Mouse (Mus musculus) retina, postnatal 7 days (tissue): ENCODE data around the gene Gm11111.
"Not testable (repeated sequence)": the region's sequence is repeated elsewhere in the genome, so short reads cannot be mapped to it uniquely, and the experiment has no call there.

Experiments
- DNase-seq: peaks from one replicate; pipeline ENCODE4 v3.0.0-alpha.2; 2012; ENCODE audit warnings: low read depth, low spot score

The Gm11111 gene

GRCm38 (mm10) chr5:98552395-98552794, at the start of gene Gm11111:
Gene Gm11111, plus strand, starts transcription at chr5:98552695.
- DNase-seq: no peak

- no peak for DNase-seq
Observed at GRCm38 (mm10) chr5:98516214-98516613, 36.3 kb upstream of the Gm11111 start.

GRCm38 (mm10) chr5:98520118-98520517, 32.4 kb upstream of the Gm11111 start:
- no peak for DNase-seq

GRCm38 (mm10) chr5:98522270-98522977, 30.1 kb upstream of the Gm11111 start:
- no peak for DNase-seq

- DNase-seq: no peak
Observed at GRCm38 (mm10) chr5:98523050-98523449, 29.4 kb upstream of the Gm11111 start.

GRCm38 (mm10) chr5:98523783-98524182, 28.7 kb upstream of the Gm11111 start:
- no peak for DNase-seq

GRCm38 (mm10) chr5:98541333-98541732, 11.2 kb upstream of the Gm11111 start:
- no peak for DNase-seq

GRCm38 (mm10) chr5:98550285-98550684, 2.2 kb upstream of the Gm11111 start:
- no peak for DNase-seq

- DNase-seq: no peak
Observed at GRCm38 (mm10) chr5:98550873-98551272, 1.6 kb upstream of the Gm11111 start.

GRCm38 (mm10) chr5:98552811-98553601, 511 bp downstream of the Gm11111 start:
- no peak for DNase-seq

- DNase-seq: no peak
Observed at GRCm38 (mm10) chr5:98561301-98561700, 8.8 kb downstream of the Gm11111 start.

GRCm38 (mm10) chr5:98562806-98563205, 10.3 kb downstream of the Gm11111 start:
- no peak for DNase-seq

GRCm38 (mm10) chr5:98563801-98564200, 11.3 kb downstream of the Gm11111 start:
- DNase-seq: no peak

GRCm38 (mm10) chr5:98566461-98567193, 14.1 kb downstream of the Gm11111 start:
- no peak for DNase-seq

GRCm38 (mm10) chr5:98568481-98568880, 16.0 kb downstream of the Gm11111 start:
- no peak for DNase-seq

GRCm38 (mm10) chr5:98569029-98569513, 16.6 kb downstream of the Gm11111 start:
- DNase-seq: no peak

GRCm38 (mm10) chr5:98572392-98572791, 19.9 kb downstream of the Gm11111 start:
- DNase-seq: no peak

GRCm38 (mm10) chr5:98574711-98575470, 22.4 kb downstream of the Gm11111 start:
- no peak for DNase-seq

GRCm38 (mm10) chr5:98575471-98575834, 23.0 kb downstream of the Gm11111 start:
- no peak for DNase-seq

GRCm38 (mm10) chr5:98576538-98576937, 24.0 kb downstream of the Gm11111 start:
- not testable (repeated sequence) for DNase-seq

- no peak for DNase-seq
Observed at GRCm38 (mm10) chr5:98578398-98578797, 25.9 kb downstream of the Gm11111 start.
